Mouse (Mus musculus): Measurements from ENCODE around the gene Tbpl1. TPM values are rescaled to one million over a fixed set of nuclear protein-coding genes. Genes with fewer than 3 reads are reported as not detected.
A peak's percentile ranks its signal among the peaks of the same experiment; 100 is the strongest.

Gene Tbpl1
- polyA plus RNA-seq, 1 experiment from 2014 or later: 74.5 TPM

DNA sequence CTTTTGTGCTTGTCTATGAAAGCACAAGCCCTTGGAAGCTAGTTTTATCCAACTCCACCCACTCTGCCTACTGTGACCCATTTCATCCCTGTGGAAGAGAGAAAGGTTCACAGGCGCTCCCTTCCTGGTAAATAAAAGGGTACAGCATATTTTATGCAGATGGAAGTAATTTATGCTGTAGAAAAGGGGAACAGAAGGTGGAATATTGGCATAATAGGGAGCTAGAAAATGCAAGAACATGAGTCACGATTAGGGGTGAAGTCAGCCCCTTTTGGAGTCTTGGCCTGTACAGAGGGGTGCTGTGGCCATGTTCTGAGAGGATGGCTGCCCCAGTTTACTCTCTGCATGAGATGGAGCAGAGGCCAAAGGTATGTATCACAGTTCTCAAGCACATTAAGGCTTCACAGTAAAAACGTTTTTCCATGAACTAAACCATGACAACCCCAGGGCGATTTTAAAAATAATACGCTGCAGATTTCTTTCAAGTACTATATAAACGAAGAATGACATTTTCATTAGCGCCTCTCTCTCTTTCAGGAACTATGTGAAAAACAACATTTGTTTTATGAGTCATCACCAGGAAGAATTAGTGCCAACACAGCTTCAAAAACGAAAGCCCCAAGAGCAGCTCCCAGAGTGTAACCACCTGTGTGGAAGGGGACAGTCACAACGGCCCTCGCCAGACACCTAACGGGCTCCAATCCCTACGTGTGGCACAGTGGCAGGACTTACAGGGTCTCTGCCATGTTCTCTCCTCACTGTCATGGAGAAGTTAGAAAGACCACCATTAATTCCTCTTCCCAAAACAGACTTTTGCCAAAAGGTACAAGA, 30.0 kb downstream of the Tbpl1 start:
- H3K4me3 ChIP-seq (replicated peaks): no peak overlapping the region
- H3K36me3 ChIP-seq: peaks cover 41% of the 10 kb centered on the region
- H3K27me3 ChIP-seq: no peaks in the 10 kb centered on the region
- no peak overlapping the region for H3K4me2 ChIP-seq
- 59% methylated on average over 12 of the region's 12 CpGs for WGBS
- no peaks in the 10 kb centered on the region for H3K9me3 ChIP-seq (replicated peaks)
- no peak overlapping the region for H3K27ac ChIP-seq
- ATAC-seq (replicated peaks; ENCODE audit: low FRiP score): no peak
- H3K9ac ChIP-seq: no peak overlapping the region
- H3K4me1 ChIP-seq: peaks cover 25% of the 10 kb centered on the region; the same call in 1 of the 2 replicates

DNA sequence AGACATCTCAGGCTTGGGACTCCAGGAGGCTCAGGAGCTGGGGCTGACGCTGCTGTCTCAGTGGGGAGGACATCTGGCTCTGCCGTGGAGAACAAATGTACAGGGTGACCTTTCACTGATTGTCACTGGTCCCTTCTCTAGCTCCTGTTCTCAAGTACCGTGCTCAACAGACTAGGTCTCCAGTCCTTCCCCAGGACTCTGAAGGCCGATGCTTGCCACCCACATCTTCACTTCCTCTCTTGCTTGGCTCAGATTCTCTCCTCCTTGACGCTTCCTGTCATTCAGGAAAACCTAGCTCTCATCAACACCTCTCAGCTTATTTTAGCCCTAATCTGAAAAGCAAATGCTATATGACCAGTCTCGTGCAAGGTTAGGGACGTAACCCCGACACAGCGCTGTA, 31.0 kb downstream of the Tbpl1 start:
- H3K4me3 ChIP-seq (replicated peaks): no peak overlapping the region
- H3K36me3 ChIP-seq: peaks cover 33% of the 10 kb centered on the region
- no peak overlapping the region for H3K4me2 ChIP-seq
- peaks cover 25% of the 10 kb centered on the region; the same call in 1 of the 2 replicates for H3K4me1 ChIP-seq
- H3K27me3 ChIP-seq: no peaks in the 10 kb centered on the region
- no peak overlapping the region for H3K9ac ChIP-seq
- H3K9me3 ChIP-seq (replicated peaks): no peaks in the 10 kb centered on the region
- no peak for ATAC-seq (replicated peaks; ENCODE audit: low FRiP score)
- WGBS: 78% methylated on average over 9 of the region's 9 CpGs
- no peak overlapping the region for H3K27ac ChIP-seq

DNA sequence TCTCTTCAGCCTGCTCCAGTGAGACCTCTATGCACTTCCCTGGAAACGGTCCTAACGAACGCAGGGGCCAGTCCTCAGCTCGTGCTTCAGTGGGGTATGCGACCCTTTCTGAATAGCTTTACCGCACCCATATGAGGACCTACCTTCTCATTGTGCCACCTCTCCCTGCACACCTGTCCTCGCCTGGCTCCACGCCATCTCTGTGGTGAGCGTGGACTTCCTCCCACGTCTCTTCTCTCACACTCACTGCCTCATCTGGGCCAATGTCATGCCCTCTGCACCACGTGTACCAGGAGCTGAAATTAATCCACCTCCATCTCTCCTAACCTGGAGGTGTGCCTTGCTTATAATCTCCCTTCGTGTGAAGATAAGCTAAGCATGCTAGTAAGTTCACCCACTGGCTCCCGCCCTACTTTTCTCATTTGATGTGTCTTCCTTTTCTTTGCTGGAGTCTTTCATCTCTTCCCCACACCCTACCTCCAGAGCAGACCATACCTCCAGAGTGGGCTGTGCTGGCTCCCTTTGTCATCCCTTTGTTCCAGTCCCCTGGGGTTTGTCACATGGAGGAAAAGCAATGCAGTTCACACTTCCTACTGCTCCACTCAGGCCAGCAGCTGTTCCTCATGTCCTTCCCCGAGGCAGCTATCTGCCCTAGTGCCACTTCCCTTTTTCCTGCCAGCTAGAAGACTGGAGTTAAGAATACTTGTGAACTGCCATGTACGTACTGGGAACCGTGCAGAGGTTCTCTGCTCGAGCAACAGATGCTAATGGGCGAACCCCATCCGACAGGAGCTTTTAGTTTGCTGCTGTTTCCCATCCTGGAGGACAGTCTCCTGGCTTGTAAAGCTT, 32.0 kb downstream of the Tbpl1 start:
- WGBS: 72% methylated on average over 19 of the region's 19 CpGs
- no peak for ATAC-seq (replicated peaks; ENCODE audit: low FRiP score)
- H3K9ac ChIP-seq: no peak overlapping the region
- no peaks in the 10 kb centered on the region for H3K9me3 ChIP-seq (replicated peaks)
- no peak overlapping the region for H3K4me2 ChIP-seq
- peaks cover 25% of the 10 kb centered on the region for H3K36me3 ChIP-seq
- H3K4me1 ChIP-seq: peaks cover 25% of the 10 kb centered on the region; the same call in 1 of the 2 replicates
- H3K27me3 ChIP-seq: no peaks in the 10 kb centered on the region
- H3K27ac ChIP-seq: no peak overlapping the region
- H3K4me3 ChIP-seq (replicated peaks): no peak overlapping the region

DNA sequence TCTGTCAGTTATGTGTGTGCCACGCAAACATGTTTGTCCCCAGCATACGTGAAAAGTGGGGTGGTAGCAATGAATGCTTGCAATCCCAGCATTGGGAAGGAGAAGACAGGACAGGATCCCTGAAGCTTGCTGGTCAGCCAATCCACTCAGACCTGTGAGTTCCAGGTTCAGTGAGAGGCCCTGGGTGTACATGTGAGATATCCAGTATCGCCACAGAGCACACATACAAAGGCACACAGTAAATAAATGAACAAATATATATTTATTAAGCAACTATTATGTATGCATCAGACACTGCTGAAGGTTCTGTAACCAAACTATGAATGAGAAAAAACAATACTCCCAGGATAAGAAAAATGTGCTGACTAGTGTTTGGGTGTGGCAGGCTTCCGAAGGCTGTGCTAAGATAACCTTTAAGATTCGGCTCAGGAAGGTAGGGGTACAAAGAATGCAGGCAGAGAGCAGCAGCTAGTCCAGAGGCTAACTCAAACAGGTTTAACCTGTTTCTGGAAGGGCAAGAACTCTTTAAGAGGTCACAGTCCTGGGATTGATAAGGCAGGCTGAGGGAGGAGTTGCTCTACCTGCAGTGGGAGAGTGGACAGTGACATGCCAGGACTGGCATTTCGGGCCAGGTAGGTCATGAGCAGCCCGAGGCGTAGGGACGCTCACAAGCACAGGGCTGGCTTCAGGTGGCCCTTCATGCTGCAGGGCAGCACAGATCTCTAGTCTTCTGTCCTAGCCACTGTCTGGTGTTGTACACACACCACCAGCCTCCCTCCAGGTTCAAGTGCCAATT, 33.4 kb downstream of the Tbpl1 start:
- Histone ChIP-seq H3K4me1 (peaks cover 23% of the 10 kb centered on the region; the same call in 1 of the 2 replicates), H3K36me3 (peaks cover 16% of the 10 kb centered on the region), H3K4me3 (replicated peaks) (no peak overlapping the region), H3K9ac (no peak overlapping the region), H3K9me3 (replicated peaks) (no peaks in the 10 kb centered on the region), H3K27ac (0 out of 2 replicates have a peak overlapping the region, but pooled peaks have one; percentile 6), H3K4me2 (no peak overlapping the region), H3K27me3 (no peaks in the 10 kb centered on the region)
- peak; percentile 63 for ATAC-seq (replicated peaks; ENCODE audit: low FRiP score)
- 85% methylated on average over 9 of the region's 9 CpGs for WGBS

DNA sequence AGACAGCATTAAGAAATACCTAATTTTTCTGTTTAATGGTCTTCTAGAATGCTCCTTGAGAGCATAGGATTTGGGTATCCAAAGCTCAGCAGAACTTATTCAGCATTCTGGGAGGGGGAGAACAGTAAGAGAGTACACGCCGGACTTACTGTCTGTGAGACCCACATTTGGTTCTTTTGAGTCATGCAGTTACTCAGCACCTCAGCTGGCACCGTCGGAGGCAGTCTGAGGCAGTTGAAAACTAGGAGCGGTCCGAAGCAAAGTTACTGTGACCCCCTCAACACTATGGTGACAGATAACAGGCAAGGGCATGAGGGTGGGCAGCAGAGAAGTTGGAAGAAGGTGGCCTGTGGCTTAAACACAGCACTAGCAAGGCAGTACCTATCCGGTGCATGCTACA, 34.9 kb downstream of the Tbpl1 start:
- no peak for ATAC-seq (replicated peaks; ENCODE audit: low FRiP score)
- WGBS: 84% methylated on average over 7 of the region's 7 CpGs
- Histone ChIP-seq H3K4me2 (no peak overlapping the region), H3K4me1 (peaks cover 21% of the 10 kb centered on the region; the same call in 1 of the 2 replicates), H3K4me3 (replicated peaks) (no peak overlapping the region), H3K27me3 (no peaks in the 10 kb centered on the region), H3K36me3 (peaks cover 9% of the 10 kb centered on the region; the same call in 1 of the 2 replicates), H3K9ac (no peak overlapping the region), H3K9me3 (replicated peaks) (no peaks in the 10 kb centered on the region), H3K27ac (no peak overlapping the region)

DNA sequence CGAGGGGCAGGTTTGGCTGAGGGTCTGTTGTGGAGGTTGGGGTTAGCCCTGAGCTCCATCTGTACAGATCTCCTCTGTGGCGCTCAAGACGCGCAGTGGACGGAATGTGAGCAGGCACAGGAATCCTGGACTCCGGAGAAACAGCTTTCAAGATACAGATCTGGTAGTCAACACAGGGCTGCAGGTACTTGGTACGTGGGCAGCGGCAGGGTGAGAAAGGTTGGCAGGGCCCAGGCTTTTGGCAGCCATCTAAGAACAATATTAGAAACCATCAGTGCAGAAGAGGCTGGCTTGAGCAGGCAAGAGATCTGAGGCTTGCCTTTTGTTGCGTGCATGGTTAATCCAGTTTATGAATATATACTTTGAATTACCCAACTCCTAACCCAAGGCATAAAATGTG, 35.5 kb downstream of the Tbpl1 start:
- 79% methylated on average over 9 of the region's 9 CpGs for WGBS
- Histone ChIP-seq H3K27ac (no peak overlapping the region), H3K9ac (no peak overlapping the region), H3K4me2 (no peak overlapping the region), H3K4me3 (replicated peaks) (no peak overlapping the region), H3K9me3 (replicated peaks) (no peaks in the 10 kb centered on the region), H3K36me3 (peaks cover 9% of the 10 kb centered on the region; the same call in 1 of the 2 replicates), H3K4me1 (peaks cover 15% of the 10 kb centered on the region; the same call in 1 of the 2 replicates), H3K27me3 (no peaks in the 10 kb centered on the region)
- ATAC-seq (replicated peaks; ENCODE audit: low FRiP score): 0 out of 2 replicates have a peak, but pooled peaks have one; percentile 22

DNA sequence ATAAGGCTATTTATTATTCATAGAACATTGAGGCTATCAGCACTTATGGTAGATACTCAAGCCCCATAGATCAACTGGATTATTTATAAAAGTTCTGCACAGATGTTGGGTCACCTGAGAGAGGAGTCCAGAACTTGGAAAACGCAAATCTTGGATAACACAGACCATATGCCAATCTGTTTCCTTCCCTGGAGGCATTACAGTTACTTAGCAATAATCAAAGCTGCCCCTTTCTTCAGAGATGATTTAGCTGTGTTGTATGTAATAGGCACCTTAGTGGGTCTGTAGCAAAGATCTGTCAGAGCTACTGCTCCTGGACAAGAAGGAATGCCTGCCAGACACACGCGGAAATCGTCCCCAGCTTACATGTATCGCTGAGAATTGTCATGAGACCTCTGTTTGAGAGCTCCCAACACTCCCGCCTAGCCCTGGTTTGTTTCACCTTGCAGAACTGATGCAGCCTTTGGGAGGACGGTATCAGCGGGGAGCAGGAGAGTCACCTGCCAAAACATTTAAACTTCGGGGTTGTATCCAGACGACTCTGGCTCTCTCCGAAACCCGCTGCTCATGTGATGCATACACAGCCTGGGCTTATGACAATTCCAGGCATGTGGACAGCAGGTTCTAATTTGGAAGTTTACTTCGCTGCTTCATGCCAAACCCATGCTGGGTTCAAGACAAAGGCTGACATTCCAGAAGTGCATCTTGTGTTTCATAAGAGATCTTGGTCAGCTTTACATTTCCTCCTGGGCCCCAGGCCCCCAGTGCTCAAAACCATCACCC, 55.7 kb downstream of the Tbpl1 start:
- Histone ChIP-seq H3K4me2 (no peak overlapping the region), H3K36me3 (no peaks in the 10 kb centered on the region), H3K4me1 (0 out of 2 replicates have a peak, but pooled peaks cover 2% of the 10 kb centered on the region), H3K27me3 (no peaks in the 10 kb centered on the region), H3K27ac (no peak overlapping the region), H3K9ac (no peak overlapping the region), H3K9me3 (replicated peaks) (no peaks in the 10 kb centered on the region), H3K4me3 (replicated peaks) (no peak overlapping the region)
- ATAC-seq (replicated peaks; ENCODE audit: low FRiP score): no peak
- WGBS: 78% methylated on average over 13 of the region's 13 CpGs

DNA sequence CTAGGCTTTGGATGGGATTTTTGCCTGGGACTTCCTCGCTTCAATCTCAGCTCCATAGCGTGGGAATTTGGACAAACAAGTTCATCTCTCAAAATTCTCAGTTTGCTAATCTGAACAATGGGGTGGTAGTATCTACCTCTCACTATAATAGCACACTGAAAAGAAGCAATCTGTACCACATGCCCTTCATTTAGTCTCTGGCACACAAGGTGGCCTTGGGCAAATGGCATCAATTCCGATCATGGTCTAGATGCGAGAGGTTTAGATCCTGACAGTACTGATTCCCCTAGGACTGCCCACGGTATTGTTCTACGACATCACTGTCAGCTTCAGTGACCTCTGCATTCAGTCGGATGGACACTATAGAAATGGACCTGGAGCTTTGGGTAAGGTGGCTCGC, 57.6 kb downstream of the Tbpl1 start:
- ATAC-seq (replicated peaks; ENCODE audit: low FRiP score): no peak
- Histone ChIP-seq H3K4me1 (0 out of 2 replicates have a peak, but pooled peaks cover 2% of the 10 kb centered on the region), H3K9me3 (replicated peaks) (no peaks in the 10 kb centered on the region), H3K27me3 (no peaks in the 10 kb centered on the region), H3K36me3 (no peaks in the 10 kb centered on the region), H3K4me2 (no peak overlapping the region), H3K9ac (no peak overlapping the region), H3K4me3 (replicated peaks) (no peak overlapping the region), H3K27ac (no peak overlapping the region)
- WGBS: 89% methylated on average over 8 of the region's 8 CpGs

DNA sequence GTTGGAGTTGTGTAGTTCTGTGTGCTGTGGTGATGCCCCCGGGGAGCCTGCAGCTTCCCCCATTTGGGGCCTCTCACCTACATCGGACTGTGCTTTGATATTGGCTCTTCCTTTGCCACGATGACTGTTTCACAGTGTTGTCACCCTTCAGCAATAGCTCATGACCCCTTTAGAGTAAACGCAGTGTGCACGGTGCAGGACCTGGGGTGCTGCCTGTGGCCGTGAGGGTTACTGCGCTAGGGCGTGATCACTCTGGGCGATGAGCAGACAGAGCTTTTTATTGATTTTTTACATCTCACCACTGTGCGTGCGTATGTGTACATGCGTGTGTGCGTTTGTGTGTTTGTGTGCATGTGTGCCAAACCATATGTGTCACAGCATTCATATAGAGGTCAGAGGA, 63.2 kb downstream of the Tbpl1 start:
- Histone ChIP-seq H3K4me3 (replicated peaks) (no peak overlapping the region), H3K9ac (no peak overlapping the region), H3K27ac (no peak overlapping the region), H3K4me2 (no peak overlapping the region), H3K27me3 (no peaks in the 10 kb centered on the region), H3K36me3 (no peaks in the 10 kb centered on the region), H3K4me1 (no peaks in the 10 kb centered on the region), H3K9me3 (replicated peaks) (no peaks in the 10 kb centered on the region)
- WGBS: 87% methylated on average over 13 of the region's 13 CpGs
- no peak for ATAC-seq (replicated peaks; ENCODE audit: low FRiP score)

DNA sequence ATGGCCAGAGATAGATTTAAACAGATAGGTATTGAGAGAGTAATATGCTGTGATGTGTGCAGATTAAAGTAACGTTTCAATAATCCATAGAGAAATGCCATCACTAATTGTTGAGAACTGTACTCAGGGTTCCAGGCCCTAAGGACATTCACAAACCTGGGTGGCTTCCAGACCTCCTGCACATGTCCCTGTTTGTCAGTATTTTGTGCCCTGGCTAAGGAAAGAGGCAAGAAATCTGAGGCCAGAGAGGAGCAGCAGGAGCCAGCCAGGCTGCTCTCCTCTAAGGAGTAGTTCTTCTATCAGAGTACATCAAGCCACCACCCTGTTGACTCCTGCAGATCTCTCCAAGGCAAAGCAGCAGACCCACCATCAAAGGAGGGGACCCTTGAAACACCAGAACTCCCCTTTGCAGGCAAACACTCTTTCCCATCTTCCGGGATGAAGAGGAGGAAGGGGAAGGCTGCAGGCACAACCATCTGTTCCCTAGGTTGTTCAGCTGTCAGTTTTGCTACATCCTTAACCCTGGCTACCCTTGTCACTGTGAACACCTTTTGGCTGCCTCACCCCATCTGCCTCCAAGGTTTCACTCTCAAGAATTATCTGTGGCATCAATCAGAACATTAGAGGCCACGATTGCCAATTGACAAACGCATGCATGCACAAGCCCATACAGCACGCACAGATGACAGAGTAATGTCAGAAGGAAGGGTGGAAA, 71.3 kb downstream of the Tbpl1 start:
- no peak for ATAC-seq (replicated peaks; ENCODE audit: low FRiP score)
- Histone ChIP-seq H3K9ac (no peak overlapping the region), H3K4me3 (replicated peaks) (no peak overlapping the region), H3K4me2 (no peak overlapping the region), H3K27me3 (no peaks in the 10 kb centered on the region), H3K4me1 (peaks cover 13% of the 10 kb centered on the region), H3K9me3 (replicated peaks) (no peaks in the 10 kb centered on the region), H3K36me3 (no peaks in the 10 kb centered on the region), H3K27ac (no peak overlapping the region)
- 81% methylated on average over 5 of the region's 5 CpGs for WGBS
